Mouse (Mus musculus): ENCODE measurements at regions not wholly inside any gene's neighbourhood (a gene's known extent, or its start where the extent isn't known, plus 50 kb on each side); places are given as distances from the start of the nearest gene placed in this dataset.

DNA sequence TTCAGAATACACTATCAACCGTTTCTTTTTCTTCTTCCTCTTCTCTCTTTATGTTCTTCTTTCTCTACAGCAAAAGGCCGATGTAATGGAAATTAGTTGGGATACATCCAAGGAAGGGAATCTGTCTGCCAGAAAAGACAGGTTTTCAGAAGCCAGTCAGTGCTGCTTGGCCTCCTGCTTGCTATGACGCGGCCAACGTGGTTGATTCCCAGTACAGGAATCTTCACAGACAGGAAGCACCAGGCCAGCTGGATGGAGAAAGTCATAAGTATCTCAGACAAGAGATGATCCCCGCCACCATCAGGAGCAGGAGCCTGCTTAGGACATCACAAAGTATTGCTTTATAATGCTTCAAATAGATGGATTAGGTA, 199.8 kb downstream of the Wdr11 start:
- no peak for TF ChIP-seq POLR2A (IDR thresholded peaks at IDR 0.05; ENCODE audit: borderline replicate concordance, extremely low read depth, insufficient read depth, insufficient read length, poor library complexity, severe bottlenecking)
- DNase-seq (ENCODE audit: low read depth), result peak; percentile 74

DNA sequence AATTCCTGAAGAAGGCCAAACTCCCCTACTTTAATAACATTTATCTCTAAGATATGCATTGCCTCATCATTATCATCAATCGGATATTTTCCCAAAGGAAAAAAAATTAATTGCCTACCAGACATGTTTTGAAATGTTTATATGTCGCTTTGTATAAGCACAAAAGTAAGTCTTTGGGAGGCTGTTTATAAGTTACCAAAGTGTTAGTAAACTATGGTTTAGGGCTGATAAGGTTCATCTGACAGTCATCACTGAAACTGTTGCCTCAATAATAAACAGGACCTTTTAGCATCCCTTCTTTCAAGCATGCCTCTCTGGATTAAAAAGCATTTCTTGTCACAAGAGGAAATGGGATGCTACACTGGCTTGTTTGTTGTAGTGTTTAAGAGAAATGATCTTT, 202.1 kb downstream of the Wdr11 start:
- DNase-seq (ENCODE audit: low read depth), result no peak
- TF ChIP-seq CTCF (IDR thresholded peaks at IDR 0.05; ENCODE audit: borderline replicate concordance, extremely low read depth, insufficient read depth, insufficient read length) (no peak), POLR2A (IDR thresholded peaks at IDR 0.05; ENCODE audit: borderline replicate concordance, extremely low read depth, insufficient read depth, insufficient read length, poor library complexity, severe bottlenecking) (no peak)

DNA sequence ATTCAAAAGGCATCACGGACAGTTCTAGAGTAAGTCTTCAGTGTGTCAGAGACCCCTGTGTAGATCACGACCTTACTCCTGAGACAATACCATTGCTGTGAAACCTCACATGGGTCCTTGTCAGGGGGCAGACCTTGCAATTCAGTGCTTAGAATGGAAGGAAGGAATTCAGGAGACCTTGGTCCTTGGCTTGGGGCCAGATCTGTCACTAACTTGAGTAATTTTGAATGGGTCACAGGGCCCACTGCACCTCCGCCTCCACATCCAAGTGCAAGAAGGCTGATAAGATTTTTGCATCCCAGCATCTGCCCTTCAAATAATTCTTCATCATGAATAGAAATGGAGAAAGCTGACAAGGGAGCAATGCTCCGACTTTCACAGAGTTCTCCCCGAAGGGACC, 202.6 kb downstream of the Wdr11 start:
- TF ChIP-seq POLR2A (IDR thresholded peaks at IDR 0.05; ENCODE audit: borderline replicate concordance, extremely low read depth, insufficient read depth, insufficient read length, poor library complexity, severe bottlenecking) (no peak), CTCF (IDR thresholded peaks at IDR 0.05; ENCODE audit: borderline replicate concordance, extremely low read depth, insufficient read depth, insufficient read length) (no peak)
- no peak for DNase-seq (ENCODE audit: low read depth)

DNA sequence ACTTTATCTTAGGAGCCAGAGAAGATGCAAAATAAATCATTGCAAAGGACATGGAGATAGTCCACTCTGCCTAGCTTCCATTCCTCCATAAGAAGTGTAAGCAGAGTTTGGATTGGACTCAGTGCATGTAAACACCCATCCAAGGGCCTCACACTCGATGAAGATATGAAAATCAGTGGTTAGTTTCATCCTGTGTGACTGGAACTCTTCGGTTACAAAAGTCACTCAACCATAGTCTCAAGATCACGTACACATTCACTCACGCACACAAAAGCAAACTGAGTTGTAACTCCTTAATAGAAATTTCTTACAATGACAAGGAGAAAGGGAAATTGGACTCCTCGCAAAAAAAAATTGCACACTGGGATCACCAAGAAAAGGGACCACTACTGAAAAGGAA, 206.9 kb downstream of the Wdr11 start:
- TF ChIP-seq POLR2A (IDR thresholded peaks at IDR 0.05; ENCODE audit: borderline replicate concordance, extremely low read depth, insufficient read depth, insufficient read length, poor library complexity, severe bottlenecking), result no peak
- TF ChIP-seq CTCF (IDR thresholded peaks at IDR 0.05; ENCODE audit: borderline replicate concordance, extremely low read depth, insufficient read depth, insufficient read length), result no peak
- no peak for DNase-seq (ENCODE audit: low read depth)

DNA sequence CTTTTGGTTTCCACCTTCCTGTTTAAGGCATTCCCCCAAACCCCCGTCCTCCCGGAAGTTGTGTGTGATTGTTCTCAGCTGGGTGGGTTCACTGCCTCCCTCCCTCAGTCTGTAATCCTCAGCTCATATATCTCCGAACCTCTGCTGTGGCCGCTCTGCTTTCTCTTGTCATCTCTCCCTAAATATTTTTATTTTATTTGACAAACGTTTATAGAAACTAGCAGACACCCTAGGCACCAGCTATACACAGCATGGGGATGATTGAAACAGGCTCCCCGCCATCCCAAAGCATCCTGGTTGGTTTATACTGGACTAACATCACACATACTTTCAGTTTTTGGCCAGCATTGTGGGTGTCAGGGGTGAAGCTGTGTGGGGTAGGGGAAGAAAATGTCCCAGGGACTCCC, 208.8 kb downstream of the Wdr11 start:
- no peak for TF ChIP-seq POLR2A (IDR thresholded peaks at IDR 0.05; ENCODE audit: borderline replicate concordance, extremely low read depth, insufficient read depth, insufficient read length, poor library complexity, severe bottlenecking)
- no peak for TF ChIP-seq CTCF (IDR thresholded peaks at IDR 0.05; ENCODE audit: borderline replicate concordance, extremely low read depth, insufficient read depth, insufficient read length)
- DNase-seq (ENCODE audit: low read depth), result no peak

DNA sequence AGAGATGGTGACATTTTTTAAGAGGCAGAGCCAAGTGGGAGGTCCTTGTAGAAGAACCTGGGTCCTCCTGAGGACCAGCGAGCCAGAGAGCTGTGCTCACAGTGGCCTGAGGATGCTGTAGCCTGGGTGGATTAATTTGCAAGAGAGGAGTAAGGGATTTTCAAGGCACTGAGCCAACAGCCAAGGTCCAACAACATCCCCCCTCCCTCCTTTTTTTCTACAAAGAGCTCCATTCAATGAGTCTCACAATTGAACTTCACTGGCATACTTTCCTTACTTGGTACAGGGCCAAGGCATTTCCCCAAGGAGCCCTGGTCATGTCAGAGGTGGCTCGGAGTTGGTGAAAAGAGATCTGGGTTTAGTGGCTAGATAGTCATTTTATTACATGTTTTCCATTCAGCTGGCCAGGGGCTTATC, 209.8 kb downstream of the Wdr11 start:
- DNase-seq (ENCODE audit: low read depth), result peak; percentile 95

DNA sequence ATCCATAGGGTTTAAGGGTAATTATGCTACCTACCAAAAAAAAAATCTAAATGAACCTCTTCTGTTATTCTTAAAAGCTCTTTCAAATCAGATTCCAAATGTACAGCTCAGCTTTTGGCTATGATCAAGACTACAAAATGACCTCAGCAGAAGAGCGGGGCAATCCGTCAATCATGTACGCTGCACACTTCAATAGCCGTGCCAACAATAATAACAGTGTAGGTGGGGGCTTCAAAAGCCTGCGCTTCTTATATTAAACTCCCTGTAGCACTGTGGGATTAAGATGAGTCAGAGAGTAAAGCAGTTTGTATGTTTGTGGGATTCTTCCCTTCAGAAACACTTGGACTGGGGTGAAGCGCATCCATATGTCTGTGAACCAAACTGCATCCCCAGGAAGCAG, 210.5 kb downstream of the Wdr11 start:
- peak; percentile 61 for DNase-seq (ENCODE audit: low read depth)
- TF ChIP-seq CTCF (IDR thresholded peaks at IDR 0.05; ENCODE audit: borderline replicate concordance, extremely low read depth, insufficient read depth, insufficient read length) (no peak), POLR2A (IDR thresholded peaks at IDR 0.05; ENCODE audit: borderline replicate concordance, extremely low read depth, insufficient read depth, insufficient read length, poor library complexity, severe bottlenecking) (no peak)

More for the DNA sequence above, 209.8 kb downstream of the Wdr11 start:
- TF ChIP-seq CTCF (IDR thresholded peaks at IDR 0.05; ENCODE audit: borderline replicate concordance, extremely low read depth, insufficient read depth, insufficient read length), result no peak
- TF ChIP-seq POLR2A (IDR thresholded peaks at IDR 0.05; ENCODE audit: borderline replicate concordance, extremely low read depth, insufficient read depth, insufficient read length, poor library complexity, severe bottlenecking), result no peak

DNA sequence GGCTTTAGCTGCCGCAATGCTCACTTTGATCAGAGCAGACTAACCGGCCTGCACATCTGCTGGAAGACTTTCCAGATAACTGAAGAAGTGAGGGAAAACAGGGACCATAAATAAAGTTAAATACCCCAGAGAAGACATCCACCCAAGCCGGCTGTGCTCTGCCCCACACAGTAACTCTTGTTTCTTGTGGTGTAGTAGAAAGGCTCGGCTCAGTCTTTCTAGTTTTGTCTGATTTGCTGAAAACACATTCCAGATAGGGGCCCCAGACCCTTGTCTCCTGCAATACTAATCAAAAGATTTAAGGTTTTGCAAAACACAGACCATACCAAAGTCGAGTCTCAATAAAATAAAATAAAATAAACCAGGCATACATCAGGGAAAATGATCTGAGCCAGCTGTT, 213.7 kb downstream of the Wdr11 start:
- no peak for DNase-seq (ENCODE audit: low read depth)
- TF ChIP-seq CTCF (IDR thresholded peaks at IDR 0.05; ENCODE audit: borderline replicate concordance, extremely low read depth, insufficient read depth, insufficient read length) (no peak), POLR2A (IDR thresholded peaks at IDR 0.05; ENCODE audit: borderline replicate concordance, extremely low read depth, insufficient read depth, insufficient read length, poor library complexity, severe bottlenecking) (no peak)

DNA sequence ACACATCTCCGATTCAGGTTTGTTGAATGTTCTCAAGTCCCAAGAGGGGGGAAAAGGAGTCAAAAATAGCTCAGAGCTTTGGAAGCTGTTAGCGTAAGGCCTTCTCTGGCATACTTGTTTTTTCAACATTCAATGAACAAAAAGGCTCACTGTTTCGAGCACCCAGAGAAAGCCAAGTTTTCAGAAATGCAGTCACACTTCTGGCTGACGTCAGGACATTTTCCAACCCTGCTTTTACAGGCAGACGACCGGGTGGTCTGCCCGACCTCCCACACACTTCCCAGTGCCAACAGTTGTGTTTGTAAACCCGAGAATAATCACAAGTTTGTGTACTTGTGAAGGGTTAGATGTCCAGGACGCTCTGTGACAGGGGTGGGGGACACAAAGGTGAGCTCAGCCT, 218.5 kb downstream of the Wdr11 start:
- TF ChIP-seq POLR2A (IDR thresholded peaks at IDR 0.05; ENCODE audit: borderline replicate concordance, extremely low read depth, insufficient read depth, insufficient read length, poor library complexity, severe bottlenecking), result no peak
- no peak for TF ChIP-seq CTCF (IDR thresholded peaks at IDR 0.05; ENCODE audit: borderline replicate concordance, extremely low read depth, insufficient read depth, insufficient read length)
- peak; percentile 47 for DNase-seq (ENCODE audit: low read depth)

DNA sequence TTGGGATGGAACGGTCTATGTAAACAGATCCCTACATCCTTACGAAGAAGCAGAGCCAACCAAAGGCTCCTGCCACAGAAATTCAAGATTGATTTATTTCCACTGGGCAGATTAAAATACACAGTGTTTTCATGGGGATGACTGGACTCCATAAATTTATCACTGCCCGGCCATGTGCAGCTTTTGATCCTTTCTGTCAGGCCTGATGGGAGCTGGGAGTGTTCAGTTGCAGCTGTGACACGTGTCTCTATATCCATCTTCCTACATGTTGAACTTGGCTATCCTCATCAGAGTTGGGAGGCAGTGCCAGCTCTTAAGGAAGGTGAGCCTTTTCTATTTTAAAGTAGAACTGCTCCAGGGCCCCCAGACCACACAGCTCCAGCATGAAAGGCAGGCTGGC, 218.9 kb downstream of the Wdr11 start:
- TF ChIP-seq CTCF (IDR thresholded peaks at IDR 0.05; ENCODE audit: borderline replicate concordance, extremely low read depth, insufficient read depth, insufficient read length), result no peak

DNA sequence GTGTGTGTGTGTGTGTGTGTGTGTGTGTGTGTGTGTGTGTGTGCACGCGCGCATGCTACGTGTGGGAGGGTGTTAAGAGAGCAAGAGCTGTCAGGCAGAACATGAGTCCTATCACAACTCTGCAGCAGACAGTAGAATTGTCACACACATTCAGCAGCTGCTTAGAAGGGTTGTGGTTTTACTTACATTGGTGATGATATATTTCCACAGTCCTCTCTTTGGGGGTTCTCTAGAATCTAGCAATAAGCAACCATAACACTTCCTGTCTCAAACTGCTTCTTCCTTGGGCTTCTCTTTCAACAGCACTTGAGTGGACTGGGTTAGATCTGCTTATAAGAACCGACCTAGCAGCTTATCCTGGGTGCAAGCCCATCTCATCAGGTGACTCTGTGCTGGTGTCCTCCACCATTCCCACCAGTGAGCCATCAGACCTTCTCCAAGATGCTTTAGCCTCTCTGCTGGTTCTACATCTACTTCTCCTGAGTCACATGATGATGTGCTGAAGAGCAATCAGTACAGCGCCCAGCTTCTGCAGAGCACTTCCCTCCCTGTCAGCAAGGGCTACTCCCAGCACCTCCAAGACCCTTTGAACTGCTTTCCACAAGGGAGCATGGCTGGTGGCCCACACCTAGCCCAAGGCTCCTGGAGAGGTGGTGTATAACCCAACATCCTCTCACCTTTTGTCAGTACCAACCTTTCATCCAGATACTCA, 222.6 kb downstream of the Wdr11 start:
- TF ChIP-seq POLR2A (IDR thresholded peaks at IDR 0.05; ENCODE audit: borderline replicate concordance, extremely low read depth, insufficient read depth, insufficient read length, poor library complexity, severe bottlenecking) (no peak), CTCF (IDR thresholded peaks at IDR 0.05; ENCODE audit: borderline replicate concordance, extremely low read depth, insufficient read depth, insufficient read length) (no peak)
- no peak for DNase-seq (ENCODE audit: low read depth)

More for the DNA sequence above, 218.9 kb downstream of the Wdr11 start:
- no peak for DNase-seq (ENCODE audit: low read depth)

DNA sequence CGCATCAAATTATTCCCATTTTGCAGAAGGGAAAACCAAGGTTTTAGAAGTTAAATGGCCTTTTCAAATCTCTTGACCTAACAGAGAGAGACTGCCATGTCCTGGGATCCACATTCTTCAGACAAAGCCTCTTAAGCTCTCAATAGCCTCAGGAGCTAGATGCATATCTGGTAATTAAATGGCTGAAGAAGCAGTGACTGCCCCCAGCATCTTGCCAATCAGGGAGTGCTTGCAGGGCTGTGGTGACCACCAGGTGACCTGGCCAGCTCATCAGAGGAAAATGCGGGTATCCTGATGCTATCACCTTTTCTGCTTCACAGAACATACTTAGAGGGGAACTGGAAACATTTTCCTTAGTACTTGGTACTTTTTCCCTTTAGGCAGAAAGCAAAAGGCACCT, 227.2 kb downstream of the Wdr11 start:
- no peak for TF ChIP-seq CTCF (IDR thresholded peaks at IDR 0.05; ENCODE audit: borderline replicate concordance, extremely low read depth, insufficient read depth, insufficient read length)
- no peak for TF ChIP-seq POLR2A (IDR thresholded peaks at IDR 0.05; ENCODE audit: borderline replicate concordance, extremely low read depth, insufficient read depth, insufficient read length, poor library complexity, severe bottlenecking)
- DNase-seq (ENCODE audit: low read depth), result no peak
